Mouse (Mus musculus) frontal cortex, adult 2 months (tissue): ENCODE results near the gene Tor4a. TPM values are rescaled to one million over a fixed set of nuclear protein-coding genes. Genes with fewer than 3 reads are reported as not detected.
A peak's percentile ranks its signal among the peaks of the same experiment; 100 is the strongest.

Experiments used
- DNase-seq, 2 experiments: peaks; one replicate each; pipeline ENCODE4 v3.0.0; 2022; ENCODE audit warnings: low spot score in 1 of 2; ENCODE audit errors: extremely low spot score in 1 of 2
- polyA plus RNA-seq: library from polyadenylated mRNA; depleted of rRNA; stranded (reverse); fragments of >200 nt; gene quantifications from 2 replicates; pipeline ENCODE4 v1.2.3, GENCODE M21; 2012; rRNA removed

Gene Tor4a
- 2.6 and 3.0 TPM in 2 replicates for polyA plus RNA-seq

GRCm38 (mm10) chr2:25196172-25196954, at the start of gene Tor4a:
Tor4a (minus strand) TSS chr2:25196886.
- no peak for DNase-seq

DNA sequence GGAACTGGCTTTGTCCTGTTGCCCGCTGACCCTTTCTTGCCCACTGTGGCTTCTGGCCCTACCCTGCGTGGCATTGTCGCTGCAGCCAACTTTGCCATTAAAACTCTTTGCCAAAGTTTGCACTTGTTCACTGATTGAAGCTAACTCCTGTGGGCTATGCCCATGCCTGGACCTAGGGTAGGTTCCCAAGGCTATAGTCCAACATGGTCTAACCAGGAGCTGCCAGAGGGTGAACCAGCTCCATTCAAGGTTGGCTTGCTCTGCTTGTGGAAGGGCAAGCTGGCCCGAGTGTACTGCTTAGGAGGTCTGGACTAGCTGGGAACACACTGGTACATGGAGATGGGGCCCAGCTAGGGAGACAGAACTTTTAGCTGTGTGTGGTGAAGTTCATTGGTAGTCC, 47.5 kb upstream of the Tor4a start:
- DNase-seq, result no peak

- no peak for DNase-seq
Observed at GRCm38 (mm10) chr2:25243342-25243741, 46.7 kb upstream of the Tor4a start.

GRCm38 (mm10) chr2:25242101-25242506, 45.4 kb upstream of the Tor4a start, which contains the start of the genes Rnf208 and Cysrt1:
Rnf208 (plus strand) TSS chr2:25242255.
Cysrt1 (minus strand) TSS chr2:25242452.
- no peak for DNase-seq

GRCm38 (mm10) chr2:25241438-25241775, 44.7 kb upstream of the Tor4a start:
- no peak for DNase-seq

- peak; percentile 60 to 81 for DNase-seq
Observed at GRCm38 (mm10) chr2:25240723-25241437, 44.2 kb upstream of the Tor4a start.

- DNase-seq, result no peak
Observed at GRCm38 (mm10) chr2:25240310-25240709, 43.6 kb upstream of the Tor4a start.

- DNase-seq, result no peak
Observed at GRCm38 (mm10) chr2:25239766-25240165, 43.1 kb upstream of the Tor4a start.

GRCm38 (mm10) chr2:25238106-25238505, 41.4 kb upstream of the Tor4a start:
- no peak for DNase-seq

DNA sequence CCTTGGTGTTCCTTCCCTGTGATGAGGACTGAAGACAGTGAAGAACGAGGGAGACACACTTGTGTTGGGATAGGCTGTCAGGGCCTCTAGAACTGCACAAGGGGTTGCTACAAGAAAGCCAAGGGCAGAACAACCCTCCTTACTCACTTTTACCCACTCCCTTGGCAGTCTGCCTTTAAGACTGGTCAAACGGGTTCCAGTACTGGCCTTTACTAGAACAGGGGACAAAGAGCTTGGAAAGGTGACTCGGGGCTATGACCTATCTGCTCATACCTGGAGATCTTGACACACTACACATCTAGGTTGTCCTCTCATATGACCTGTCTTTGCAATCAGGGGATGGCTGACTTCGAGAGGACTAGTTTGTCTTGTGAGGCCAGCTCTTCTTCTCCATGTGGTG, 40.8 kb upstream of the Tor4a start:
- no peak for DNase-seq

- no peak for DNase-seq
Observed at GRCm38 (mm10) chr2:25236614-25237013, 39.9 kb upstream of the Tor4a start, which contains the start of gene Rnf224. Rnf224 (minus strand) TSS chr2:25236787.

- no peak for DNase-seq
Observed at GRCm38 (mm10) chr2:25234551-25235220, 38.0 kb upstream of the Tor4a start.

GRCm38 (mm10) chr2:25234050-25234449, 37.4 kb upstream of the Tor4a start, which contains the start of gene Slc34a3:
Slc34a3 (minus strand) TSS chr2:25234364.
- DNase-seq, result no peak

- no peak for DNase-seq
Observed at GRCm38 (mm10) chr2:25233421-25233820, 36.7 kb upstream of the Tor4a start.

DNA sequence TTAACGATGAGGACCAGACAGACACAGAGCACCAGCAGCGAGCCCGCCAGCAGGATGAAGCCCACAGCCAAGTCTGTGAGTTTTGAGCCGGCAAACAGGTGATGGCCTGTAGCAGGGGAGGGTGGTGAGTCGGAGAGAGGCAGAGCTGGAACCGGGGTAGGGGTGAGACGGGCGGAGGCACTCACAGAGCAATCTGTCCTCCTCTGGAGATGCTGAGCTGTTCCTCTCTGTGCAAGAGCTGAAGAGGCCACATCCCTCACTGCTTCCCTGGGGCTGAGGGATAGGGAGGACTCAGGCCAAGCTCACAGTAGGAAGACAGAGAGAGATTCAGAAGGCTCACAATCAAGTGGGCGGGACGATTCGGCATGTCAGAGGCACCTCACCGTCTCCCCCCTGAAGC, 34.4 kb upstream of the Tor4a start:
- DNase-seq, result no peak

DNA sequence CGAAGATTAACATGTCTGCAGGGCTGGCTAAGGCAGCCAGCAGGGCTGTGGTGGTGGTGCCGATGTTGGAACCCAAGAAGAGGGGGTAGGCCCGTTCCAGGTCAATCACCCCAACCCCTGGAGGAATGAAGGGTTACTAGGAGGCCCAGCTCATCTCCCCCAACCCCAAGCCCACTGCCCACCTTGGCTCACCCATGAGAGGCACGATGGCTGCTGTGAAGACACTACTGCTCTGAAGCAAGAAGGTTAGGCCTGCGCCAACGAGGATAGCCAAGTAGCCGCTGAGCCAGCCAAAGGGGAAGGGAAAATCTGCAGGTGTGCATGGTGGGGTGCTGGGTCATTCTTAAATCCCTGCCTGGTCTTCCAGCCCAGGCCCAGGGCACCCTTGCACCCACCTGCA, 33.9 kb upstream of the Tor4a start:
- no peak for DNase-seq

DNA sequence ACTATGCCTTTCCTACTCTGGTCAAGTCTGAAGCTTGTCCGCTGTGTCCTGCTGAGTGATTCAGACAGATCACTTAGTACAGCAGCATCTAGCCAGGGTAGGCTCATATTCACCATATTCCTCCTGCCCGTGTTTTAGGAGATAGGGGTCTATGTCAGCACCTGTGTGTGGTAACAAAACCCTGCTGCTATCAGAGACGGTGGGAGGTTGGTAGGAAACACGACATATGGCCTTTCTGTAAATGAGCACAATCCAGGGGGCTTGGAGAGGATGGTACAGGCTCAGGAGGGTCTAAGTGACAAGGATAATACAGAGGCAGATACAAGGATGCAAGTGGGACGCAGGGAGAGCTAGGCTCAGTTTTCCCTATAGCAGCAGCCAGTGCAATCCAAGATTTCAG, 32.9 kb upstream of the Tor4a start:
- DNase-seq, result no peak

DNA sequence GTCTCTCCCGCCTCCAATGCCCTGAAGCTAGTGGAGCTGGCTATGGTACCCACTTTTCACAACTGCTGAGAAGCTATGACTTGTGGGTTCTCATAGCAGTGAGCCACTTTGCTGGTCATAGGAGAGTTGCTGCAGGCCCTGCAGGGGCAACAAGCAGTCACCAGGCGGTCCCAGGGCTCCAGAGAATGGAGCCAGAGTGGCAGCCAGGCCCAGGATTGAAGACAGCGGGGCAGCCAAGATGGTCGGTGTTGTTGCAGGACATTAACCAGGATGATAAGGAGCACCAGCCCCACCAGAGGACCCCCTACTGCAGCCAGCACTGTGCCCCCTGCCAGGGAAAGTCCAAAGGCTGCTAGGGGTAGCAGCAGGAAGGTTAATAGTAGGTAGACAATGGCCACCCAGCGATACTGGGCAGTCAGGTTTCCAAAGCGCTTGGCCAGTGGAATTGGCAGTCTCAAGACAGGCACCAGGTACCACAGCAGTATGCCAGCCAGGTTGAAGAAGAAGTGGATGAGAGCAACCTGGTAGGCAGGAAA, 32.4 kb upstream of the Tor4a start:
- DNase-seq, result no peak

DNA sequence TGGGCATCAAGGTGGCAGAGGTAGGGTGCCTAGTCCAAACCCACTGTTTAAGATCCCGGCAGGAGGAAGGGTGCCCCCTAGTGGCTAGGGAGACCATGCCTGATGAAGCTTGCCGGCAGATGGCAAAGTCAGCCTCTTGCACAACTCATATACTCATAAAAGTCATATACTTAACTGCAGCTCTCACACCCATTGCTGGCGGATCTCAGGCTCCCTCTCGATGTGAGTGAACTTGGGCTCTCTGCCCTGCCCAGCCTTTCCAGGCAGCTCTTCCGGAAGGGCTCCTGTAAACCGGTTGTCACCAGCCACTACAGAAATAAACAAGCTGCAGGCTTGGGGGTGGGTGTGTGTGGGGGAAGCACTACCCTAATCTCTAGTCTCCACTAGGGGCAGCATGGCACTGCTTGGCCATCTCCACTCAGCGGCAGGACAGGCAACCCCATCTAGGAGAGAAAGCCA, 31.8 kb upstream of the Tor4a start:
- DNase-seq, result peak; percentile 78 to 90

GRCm38 (mm10) chr2:25227406-25227805, 30.7 kb upstream of the Tor4a start:
- DNase-seq, result no peak

DNA sequence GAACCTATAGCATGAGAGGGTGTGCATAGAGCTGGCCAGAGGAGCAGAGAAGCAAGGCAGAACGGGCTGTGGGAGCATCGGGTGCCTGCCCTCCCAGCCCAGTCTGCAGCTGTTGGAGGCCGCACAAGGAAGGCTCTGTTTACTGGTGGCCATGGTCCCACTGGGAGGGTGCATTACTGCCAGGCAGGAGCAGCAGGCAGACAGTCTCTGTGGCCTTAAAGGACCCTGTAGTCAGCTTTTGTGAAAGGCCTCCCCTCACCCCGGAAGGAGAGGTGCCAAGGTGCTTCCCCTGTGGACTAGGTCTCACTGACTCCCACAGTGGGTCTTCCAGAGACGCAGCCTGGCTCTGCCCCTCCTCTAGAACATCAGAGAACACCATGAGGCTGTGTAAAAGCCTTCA, 30.2 kb upstream of the Tor4a start:
- peak in 1 of 2 experiments; percentile 49 for DNase-seq
